Mouse (Mus musculus) neural tube, embryonic 13.5 days (tissue): ENCODE measurements around the gene Arhgap21. TPM values are rescaled to one million over a fixed set of nuclear protein-coding genes. Genes with fewer than 3 reads are reported as not detected.

Experiments
- ATAC-seq: fragments of 200-750 bp; cut with Nextera tagmentation; 2 replicates; pipeline ENCODE4 v1.8.0; 2017; ENCODE audit warnings: low read depth, mild to moderate bottlenecking, moderate TSS enrichment, moderate library complexity
- H3K27ac ChIP-seq: fragments of 300-500 bp; sonication (generic); replicated peaks from 2 replicates; pipeline ENCODE4 v1.5.1; 2015; ENCODE audit warnings: moderate library complexity, mild to moderate bottlenecking, inconsistent platforms
- H3K27me3 ChIP-seq: fragments of 300-500 bp; sonication (generic); 2 replicates; pipeline ENCODE4 v1.6.1; 2015; ENCODE audit warnings: mild to moderate bottlenecking, inconsistent platforms
- H3K36me3 ChIP-seq: fragments of 300-500 bp; sonication (generic); 2 replicates; pipeline ENCODE4 v1.6.1; 2015; ENCODE audit warnings: mild to moderate bottlenecking, inconsistent platforms
- H3K4me1 ChIP-seq: fragments of 300-500 bp; sonication (generic); replicated peaks from 2 replicates; pipeline ENCODE4 v1.6.1; 2015; ENCODE audit warnings: inconsistent platforms
- H3K4me2 ChIP-seq: fragments of 300-500 bp; sonication (generic); 2 replicates; pipeline ENCODE4 v1.6.1; 2015; ENCODE audit warnings: inconsistent platforms, mild to moderate bottlenecking, moderate library complexity
- H3K4me3 ChIP-seq: fragments of 300-500 bp; sonication (generic); 2 replicates; pipeline ENCODE4 v1.5.1; 2015; ENCODE audit warnings: mild to moderate bottlenecking, inconsistent platforms
- H3K9ac ChIP-seq: fragments of 300-500 bp; sonication (generic); 2 replicates; pipeline ENCODE4 v1.6.1; 2015; ENCODE audit warnings: moderate library complexity, mild to moderate bottlenecking, inconsistent platforms
- H3K9me3 ChIP-seq: fragments of 300-500 bp; sonication (generic); 2 replicates; pipeline ENCODE4 v1.6.1; 2016; ENCODE audit warnings: inconsistent platforms
- WGBS: fragments of 180-500 bp; shearing (Covaris S2); methylation state at CpG from one replicate; pipeline ENCODE4 v1.1.7; 2015; 5-methylcytosine and 5-hydroxymethylcytosine counted together
- polyA plus RNA-seq: library from polyadenylated mRNA; unstranded; fragments of >200 nt; fragmentation: Nextera tagmentation; extraction: Ambion mirVana; gene quantifications from 2 replicates; pipeline ENCODE4 v1.2.1, GENCODE M21; 2015

Gene Arhgap21
- polyA plus RNA-seq: 33.9 and 34.9 TPM in 2 replicates

DNA sequence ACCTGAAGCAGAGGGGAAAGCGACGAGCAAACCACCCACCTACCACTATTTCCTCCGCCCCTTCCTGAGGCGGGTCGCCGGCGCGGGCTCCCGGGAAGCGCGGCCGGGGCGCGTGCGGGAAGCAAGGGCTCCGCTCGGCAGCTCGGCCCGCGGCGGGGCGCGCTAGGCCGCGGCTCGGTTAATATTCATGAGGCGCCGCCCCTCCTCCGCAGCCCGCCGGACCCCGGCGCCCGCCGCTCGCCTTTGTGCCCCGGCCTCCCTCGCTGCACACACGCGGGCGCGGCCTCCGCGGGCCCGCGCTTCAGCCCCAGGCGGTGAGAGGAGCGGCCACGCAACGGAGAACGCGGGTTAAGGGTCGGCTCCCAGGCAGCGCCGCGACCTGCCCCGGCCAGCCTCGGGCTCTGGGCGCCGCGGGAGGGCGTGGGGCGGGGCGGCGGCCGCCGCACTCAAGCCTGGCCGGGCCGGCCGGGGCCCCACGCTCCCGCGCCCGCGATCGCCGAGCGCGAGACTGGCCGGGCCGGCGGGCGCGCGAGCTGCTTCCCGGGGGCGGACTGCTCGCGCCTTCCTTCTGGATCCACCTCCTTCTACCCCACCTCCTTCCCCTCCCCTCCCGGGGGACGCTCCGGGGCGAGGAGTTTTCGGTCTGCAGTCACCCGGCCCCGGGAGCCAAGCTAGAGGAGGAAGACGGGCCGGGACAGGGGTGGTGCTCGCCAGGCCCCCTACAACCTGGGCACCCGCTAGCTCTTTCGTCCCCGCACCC, at the start of gene Arhgap21:
TSS of gene Arhgap21 (minus strand) at position 441 of the 760 bp plus-strand sequence.
- peak; percentile 76 for ATAC-seq
- H3K4me3 ChIP-seq: peak within 1 kb of the TSS; percentile 86
- under 1% methylated on average over 99 of the region's 102 CpGs for WGBS
- H3K27ac ChIP-seq: peak within 1 kb of the TSS; percentile 100
- H3K4me1 ChIP-seq: peaks cover 43% of the 10 kb centered on the region
- no peaks in the 10 kb centered on the region for H3K27me3 ChIP-seq
- no peaks in the 10 kb centered on the region for H3K36me3 ChIP-seq
- H3K9ac ChIP-seq: peak within 1 kb of the TSS; percentile 99
- H3K9me3 ChIP-seq: no peaks in the 10 kb centered on the region
- H3K4me2 ChIP-seq: peak within 1 kb of the TSS; percentile 91

DNA sequence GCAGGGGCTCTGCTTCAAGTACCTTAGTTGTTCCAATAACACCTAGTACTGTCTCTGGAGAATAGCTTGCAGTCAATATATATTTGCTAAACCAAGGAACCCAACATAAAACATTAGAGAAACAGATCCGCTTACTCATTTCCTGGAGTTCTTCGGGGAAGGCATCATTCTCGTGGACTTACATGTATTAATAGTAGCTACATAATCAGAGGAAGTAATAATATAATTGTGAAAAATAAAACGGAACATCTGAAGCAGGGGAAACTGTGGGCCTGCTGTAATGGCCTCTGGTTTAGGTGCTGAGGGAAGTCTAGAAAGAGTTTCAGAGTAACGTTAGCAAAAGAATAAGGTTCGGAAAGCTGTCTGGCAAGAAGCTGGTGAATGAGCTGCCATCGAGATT, 47.9 kb upstream of the Arhgap21 start:
- Histone ChIP-seq H3K9me3 (no peaks in the 10 kb centered on the region), H3K36me3 (no peaks in the 10 kb centered on the region), H3K27ac (no peak overlapping the region), H3K4me3 (no peak overlapping the region), H3K4me2 (no peak overlapping the region), H3K4me1 (peaks cover 4% of the 10 kb centered on the region; the same call in 1 of the 2 replicates), H3K27me3 (no peaks in the 10 kb centered on the region), H3K9ac (no peak overlapping the region)
- 75% methylated on average over 7 of the region's 7 CpGs for WGBS
- ATAC-seq: no peak

- Histone ChIP-seq H3K27ac (peak overlapping the region; percentile 94), H3K36me3 (no peaks in the 10 kb centered on the region), H3K4me1 (peaks cover 32% of the 10 kb centered on the region), H3K27me3 (no peaks in the 10 kb centered on the region), H3K4me2 (0 out of 2 replicates have a peak overlapping the region, but pooled peaks have one; percentile 11), H3K9me3 (no peaks in the 10 kb centered on the region), H3K9ac (peak overlapping the region; percentile 52; the same call in 1 of the 2 replicates), H3K4me3 (no peak overlapping the region)
- 22% methylated on average over 11 of the region's 11 CpGs for WGBS
- peak; percentile 93 for ATAC-seq
Observed at GRCm38 (mm10) chr2:21010806-21011397, 42.2 kb upstream of the Arhgap21 start.

- Histone ChIP-seq H3K27ac (peak overlapping the region; percentile 94), H3K4me1 (peaks cover 34% of the 10 kb centered on the region), H3K36me3 (no peaks in the 10 kb centered on the region), H3K4me3 (no peak overlapping the region), H3K27me3 (no peaks in the 10 kb centered on the region), H3K4me2 (no peak overlapping the region), H3K9me3 (no peaks in the 10 kb centered on the region), H3K9ac (peak overlapping the region; percentile 51)
- ATAC-seq: peak; percentile 84
- 17% methylated on average over 9 of the region's 9 CpGs for WGBS
Observed at GRCm38 (mm10) chr2:21010219-21010618, 41.5 kb upstream of the Arhgap21 start.

- H3K9ac ChIP-seq: peak overlapping the region; percentile 51
- no peaks in the 10 kb centered on the region for H3K9me3 ChIP-seq
- 0 out of 2 replicates have a peak overlapping the region, but pooled peaks have one; percentile 6 for H3K4me2 ChIP-seq
- no peak overlapping the region for H3K4me3 ChIP-seq
- 39% methylated on average over 16 of the region's 16 CpGs for WGBS
- H3K27ac ChIP-seq: peak overlapping the region; percentile 94
- H3K4me1 ChIP-seq: peaks cover 34% of the 10 kb centered on the region
- H3K27me3 ChIP-seq: no peaks in the 10 kb centered on the region
- H3K36me3 ChIP-seq: no peaks in the 10 kb centered on the region
- no peak for ATAC-seq
Observed at GRCm38 (mm10) chr2:21009258-21010140, 40.8 kb upstream of the Arhgap21 start.

DNA sequence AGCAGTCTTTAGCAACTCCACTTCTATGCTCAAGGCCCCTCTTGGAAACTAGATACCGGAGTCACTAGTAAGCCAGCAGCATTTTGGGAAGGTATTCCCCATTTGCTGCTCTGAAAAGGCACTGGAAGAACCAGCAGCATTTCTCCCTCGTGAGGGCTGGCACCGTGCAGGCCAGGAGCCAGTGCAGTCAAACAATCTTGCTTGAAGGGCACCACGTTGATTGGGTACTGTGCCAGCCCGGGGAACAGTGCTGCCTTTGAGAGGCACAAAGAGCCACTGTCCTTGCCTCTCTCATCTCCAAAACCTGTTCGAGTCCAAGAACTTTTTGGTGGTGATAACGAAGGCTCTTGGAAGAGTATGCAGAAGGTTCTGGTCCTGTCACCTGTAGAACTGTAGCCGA, 33.9 kb upstream of the Arhgap21 start:
- Histone ChIP-seq H3K36me3 (no peaks in the 10 kb centered on the region), H3K27ac (no peak overlapping the region), H3K9ac (no peak overlapping the region), H3K4me1 (peaks cover 2% of the 10 kb centered on the region; the same call in 1 of the 2 replicates), H3K9me3 (no peaks in the 10 kb centered on the region), H3K4me3 (no peak overlapping the region), H3K27me3 (no peaks in the 10 kb centered on the region), H3K4me2 (no peak overlapping the region)
- ATAC-seq: no peak; the same call in 1 of the 2 replicates
- WGBS: 84% methylated on average over 8 of the region's 8 CpGs

GRCm38 (mm10) chr2:21001156-21001555, 32.5 kb upstream of the Arhgap21 start:
- no peak overlapping the region for H3K4me2 ChIP-seq
- H3K4me1 ChIP-seq: peaks cover 2% of the 10 kb centered on the region; the same call in 1 of the 2 replicates
- H3K9me3 ChIP-seq: no peaks in the 10 kb centered on the region
- H3K9ac ChIP-seq: no peak overlapping the region
- ATAC-seq: no peak
- WGBS: 81% methylated on average over 5 of the region's 5 CpGs
- H3K27ac ChIP-seq: no peak overlapping the region
- no peaks in the 10 kb centered on the region for H3K27me3 ChIP-seq
- no peak overlapping the region for H3K4me3 ChIP-seq
- no peaks in the 10 kb centered on the region for H3K36me3 ChIP-seq

DNA sequence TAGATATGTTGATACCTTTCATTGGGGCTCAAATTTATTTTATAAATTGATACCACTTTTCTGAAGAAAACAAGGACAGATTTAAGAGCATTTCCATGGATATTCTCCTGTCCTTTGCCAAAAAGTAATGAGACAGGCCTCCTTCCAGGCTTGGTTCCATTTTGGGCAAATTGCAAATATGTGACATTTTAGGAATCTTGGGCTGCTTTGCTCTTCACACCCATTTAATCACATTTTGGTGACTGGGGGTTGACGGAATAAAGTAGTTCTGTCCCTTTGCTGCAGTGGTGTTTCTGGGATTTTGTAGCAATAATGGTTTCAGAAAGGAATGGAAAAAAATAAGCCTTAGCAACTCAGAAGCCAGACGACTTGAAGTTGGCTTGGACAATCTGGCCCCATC, 26.9 kb upstream of the Arhgap21 start:
- no peak for ATAC-seq
- Histone ChIP-seq H3K4me1 (no peaks in the 10 kb centered on the region), H3K36me3 (no peaks in the 10 kb centered on the region), H3K9ac (no peak overlapping the region), H3K4me2 (no peak overlapping the region), H3K27ac (no peak overlapping the region), H3K9me3 (peaks cover 6% of the 10 kb centered on the region; the same call in 1 of the 2 replicates), H3K27me3 (no peaks in the 10 kb centered on the region), H3K4me3 (no peak overlapping the region)
- 87% methylated on average over 2 of the region's 2 CpGs for WGBS

DNA sequence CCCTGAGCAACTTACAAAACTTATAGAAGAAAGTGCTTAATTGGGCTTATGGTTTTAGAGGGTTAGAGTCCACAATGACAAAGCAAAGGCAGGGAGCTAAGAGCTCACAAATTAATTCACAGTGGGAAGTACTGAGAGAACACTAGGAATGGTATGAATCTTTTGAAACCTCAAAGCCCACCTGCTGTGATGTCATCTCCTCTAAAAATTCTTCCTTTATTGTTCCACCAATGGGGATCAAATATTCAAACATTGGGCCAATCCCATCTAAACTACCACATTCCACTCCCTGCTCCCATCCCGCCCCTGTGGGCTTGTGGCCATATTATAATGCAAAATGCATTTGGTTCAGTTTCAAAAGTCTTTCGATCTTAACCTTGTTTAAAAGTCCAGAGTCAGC, 22.8 kb upstream of the Arhgap21 start:
- no peak overlapping the region for H3K4me3 ChIP-seq
- ATAC-seq: no peak
- peaks cover 6% of the 10 kb centered on the region; the same call in 1 of the 2 replicates for H3K9me3 ChIP-seq
- no peak overlapping the region for H3K9ac ChIP-seq
- 88% methylated on average over 2 of the region's 2 CpGs for WGBS
- H3K4me1 ChIP-seq: no peaks in the 10 kb centered on the region
- H3K4me2 ChIP-seq: no peak overlapping the region
- H3K36me3 ChIP-seq: no peaks in the 10 kb centered on the region
- no peak overlapping the region for H3K27ac ChIP-seq
- no peaks in the 10 kb centered on the region for H3K27me3 ChIP-seq

DNA sequence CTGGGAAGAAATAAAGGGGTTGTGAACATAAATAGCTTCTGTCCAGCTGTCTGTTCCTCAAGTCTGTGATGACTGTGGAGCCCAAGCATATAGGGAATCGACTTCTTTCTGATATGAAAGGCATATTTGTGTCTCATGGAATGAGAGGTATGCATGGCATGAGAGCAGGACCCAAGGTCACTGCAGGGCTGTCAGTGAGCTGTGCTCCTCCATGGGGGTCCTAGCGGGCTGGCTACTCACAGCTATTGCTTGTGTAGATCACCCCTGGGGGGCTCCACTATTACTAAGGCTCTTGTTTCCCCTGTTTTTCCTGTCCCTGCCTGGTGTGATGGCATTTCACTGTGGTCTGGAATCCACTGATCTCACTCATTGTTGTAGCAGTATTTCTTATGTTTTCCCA, 22.2 kb upstream of the Arhgap21 start:
- Histone ChIP-seq H3K27me3 (no peaks in the 10 kb centered on the region), H3K27ac (no peak overlapping the region), H3K4me2 (no peak overlapping the region), H3K36me3 (no peaks in the 10 kb centered on the region), H3K4me3 (no peak overlapping the region), H3K9me3 (peaks cover 6% of the 10 kb centered on the region; the same call in 1 of the 2 replicates), H3K9ac (no peak overlapping the region), H3K4me1 (no peaks in the 10 kb centered on the region)
- 75% methylated on average over 2 of the region's 2 CpGs for WGBS
- no peak for ATAC-seq

DNA sequence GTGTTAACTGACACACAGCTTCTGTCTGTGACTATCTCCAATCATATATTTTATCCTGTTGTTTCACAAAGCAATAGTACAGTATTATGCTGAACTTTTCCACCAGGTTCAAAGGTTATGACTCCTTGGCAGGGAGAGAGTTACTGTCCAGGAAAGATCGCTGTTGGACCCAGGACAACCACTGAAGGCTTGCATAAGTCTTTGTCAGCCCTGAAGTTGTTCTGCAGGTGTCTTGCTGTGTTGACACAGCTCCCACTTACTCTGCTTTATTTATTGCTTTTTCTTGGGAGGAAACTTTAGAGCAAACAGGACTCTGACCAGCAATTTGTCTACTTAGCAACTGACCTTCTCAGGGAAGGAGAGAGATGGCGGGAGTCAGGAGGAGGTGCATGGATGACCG, 21.4 kb upstream of the Arhgap21 start:
- no peaks in the 10 kb centered on the region for H3K27me3 ChIP-seq
- no peaks in the 10 kb centered on the region for H3K4me1 ChIP-seq
- H3K27ac ChIP-seq: no peak overlapping the region
- no peak overlapping the region for H3K4me2 ChIP-seq
- H3K9ac ChIP-seq: no peak overlapping the region
- 75% methylated on average over 3 of the region's 3 CpGs for WGBS
- ATAC-seq: no peak
- H3K4me3 ChIP-seq: no peak overlapping the region
- peaks cover 6% of the 10 kb centered on the region; the same call in 1 of the 2 replicates for H3K9me3 ChIP-seq
- no peaks in the 10 kb centered on the region for H3K36me3 ChIP-seq
